Mouse (Mus musculus): ENCODE data around the gene Phb2. TPM values are rescaled to one million over a fixed set of nuclear protein-coding genes. Genes with fewer than 3 reads are reported as not detected.

The Phb2 gene
- polyA plus RNA-seq, 1 experiment from 2014 or later, result 353 TPM

GRCm38 (mm10) chr6:124740888-124741761 lies 29.0 kb downstream of the Phb2 start, which contains the start of gene Grcc10:
Gene Grcc10, minus strand, starts transcription at chr6:124741374.
- Histone ChIP-seq H3K36me3 (ENCODE audit: control insufficient read depth, insufficient read depth, low read length) (peaks cover 8% of the 10 kb centered on the region; the same call in 1 of the 2 replicates), H3K4me3 (ENCODE audit: low read depth, low read length) (peak within 1 kb of the TSS; percentile 56), H3K4me1 (ENCODE audit: control insufficient read depth, insufficient read depth, low read length) (peaks cover 26% of the 10 kb centered on the region), H3K4me2 (peak within 1 kb of the TSS; percentile 82), H3K9me3 (ENCODE audit: control insufficient read depth, low read length) (no peaks in the 10 kb centered on the region), H3K27ac (ENCODE audit: low read depth, low read length) (peak within 1 kb of the TSS; percentile 99), H3K27me3 (ENCODE audit: control insufficient read depth, insufficient read depth, low read length) (no peaks in the 10 kb centered on the region), H3K9ac (ENCODE audit: low read length) (peak within 1 kb of the TSS; percentile 96)
- DNase-seq (ENCODE audit: low spot score, missing footprints) (peak; percentile 98), ATAC-seq (ENCODE audit: low FRiP score) (peak; percentile 86)
- under 1% methylated on average over 41 of the region's 41 CpGs for WGBS

GRCm38 (mm10) chr6:124741842-124742241 lies 29.7 kb downstream of the Phb2 start:
- 69% methylated on average over 3 of the region's 3 CpGs for WGBS
- Histone ChIP-seq H3K27me3 (ENCODE audit: control insufficient read depth, insufficient read depth, low read length) (no peaks in the 10 kb centered on the region), H3K9me3 (ENCODE audit: control insufficient read depth, low read length) (no peaks in the 10 kb centered on the region), H3K36me3 (ENCODE audit: control insufficient read depth, insufficient read depth, low read length) (peaks cover 8% of the 10 kb centered on the region; the same call in 1 of the 2 replicates), H3K4me1 (ENCODE audit: control insufficient read depth, insufficient read depth, low read length) (peaks cover 33% of the 10 kb centered on the region), H3K9ac (ENCODE audit: low read length) (peak overlapping the region; percentile 96), H3K27ac (ENCODE audit: low read depth, low read length) (peak overlapping the region; percentile 99), H3K4me2 (peak overlapping the region; percentile 82), H3K4me3 (ENCODE audit: low read depth, low read length) (peak overlapping the region; percentile 56; the same call in 1 of the 2 replicates)
- ATAC-seq (ENCODE audit: low FRiP score), result no peak
- DNase-seq (ENCODE audit: low spot score, missing footprints), result peak; percentile 90

- no peak overlapping the region for H3K27ac ChIP-seq (ENCODE audit: low read depth, low read length)
- no peak for ATAC-seq (ENCODE audit: low FRiP score)
- peaks cover 33% of the 10 kb centered on the region for H3K4me1 ChIP-seq (ENCODE audit: control insufficient read depth, insufficient read depth, low read length)
Measured at GRCm38 (mm10) chr6:124742839-124743514, 30.8 kb downstream of the Phb2 start.

GRCm38 (mm10) chr6:124743647-124744046 lies 31.5 kb downstream of the Phb2 start:
- H3K9me3 ChIP-seq (ENCODE audit: control insufficient read depth, low read length), result no peaks in the 10 kb centered on the region
- no peak overlapping the region for H3K27ac ChIP-seq (ENCODE audit: low read depth, low read length)
- DNase-seq (ENCODE audit: low spot score, missing footprints) (no peak), ATAC-seq (ENCODE audit: low FRiP score) (no peak)
- no peak overlapping the region for H3K9ac ChIP-seq (ENCODE audit: low read length)
- no peak overlapping the region for H3K4me2 ChIP-seq
- H3K4me3 ChIP-seq (ENCODE audit: low read depth, low read length), result no peak overlapping the region
- H3K27me3 ChIP-seq (ENCODE audit: control insufficient read depth, insufficient read depth, low read length), result no peaks in the 10 kb centered on the region
- peaks cover 30% of the 10 kb centered on the region for H3K4me1 ChIP-seq (ENCODE audit: control insufficient read depth, insufficient read depth, low read length)
- peaks cover 15% of the 10 kb centered on the region for H3K36me3 ChIP-seq (ENCODE audit: control insufficient read depth, insufficient read depth, low read length)
- WGBS, result 88% methylated on average over 8 of the region's 8 CpGs

More at GRCm38 (mm10) chr6:124742839-124743514, 30.8 kb downstream of the Phb2 start:
- no peak overlapping the region for H3K4me3 ChIP-seq (ENCODE audit: low read depth, low read length)
- peaks cover 15% of the 10 kb centered on the region for H3K36me3 ChIP-seq (ENCODE audit: control insufficient read depth, insufficient read depth, low read length)
- 94% methylated on average over 15 of the region's 15 CpGs for WGBS
- no peak overlapping the region for H3K9ac ChIP-seq (ENCODE audit: low read length)
- no peak overlapping the region for H3K4me2 ChIP-seq
- no peaks in the 10 kb centered on the region for H3K27me3 ChIP-seq (ENCODE audit: control insufficient read depth, insufficient read depth, low read length)
- no peak for DNase-seq (ENCODE audit: low spot score, missing footprints)
- H3K9me3 ChIP-seq (ENCODE audit: control insufficient read depth, low read length), result no peaks in the 10 kb centered on the region

- H3K27ac ChIP-seq (ENCODE audit: low read depth, low read length), result peak overlapping the region; percentile 44; the same call in 1 of the 2 replicates
- WGBS, result 72% methylated on average over 26 of the region's 26 CpGs
- no peaks in the 10 kb centered on the region for H3K27me3 ChIP-seq (ENCODE audit: control insufficient read depth, insufficient read depth, low read length)
- DNase-seq (ENCODE audit: low spot score, missing footprints) (no peak), ATAC-seq (ENCODE audit: low FRiP score) (no peak; the same call in 1 of the 2 replicates)
- H3K9ac ChIP-seq (ENCODE audit: low read length), result peak overlapping the region; percentile 86
- peak overlapping the region; percentile 98 for H3K4me2 ChIP-seq
- peak overlapping the region; percentile 57; the same call in 1 of the 2 replicates for H3K4me3 ChIP-seq (ENCODE audit: low read depth, low read length)
- H3K4me1 ChIP-seq (ENCODE audit: control insufficient read depth, insufficient read depth, low read length), result peaks cover 26% of the 10 kb centered on the region
- H3K9me3 ChIP-seq (ENCODE audit: control insufficient read depth, low read length), result no peaks in the 10 kb centered on the region
- peaks cover 20% of the 10 kb centered on the region for H3K36me3 ChIP-seq (ENCODE audit: control insufficient read depth, insufficient read depth, low read length)
Measured at GRCm38 (mm10) chr6:124744755-124745321, 32.7 kb downstream of the Phb2 start.

GRCm38 (mm10) chr6:124745490-124746295 lies 33.6 kb downstream of the Phb2 start:
- H3K27ac ChIP-seq (ENCODE audit: low read depth, low read length), result peak overlapping the region; percentile 85
- ATAC-seq (ENCODE audit: low FRiP score), result peak; percentile 83
- WGBS, result under 1% methylated on average over 79 of the region's 85 CpGs
- peak overlapping the region; percentile 98 for H3K4me2 ChIP-seq
- no peaks in the 10 kb centered on the region for H3K9me3 ChIP-seq (ENCODE audit: control insufficient read depth, low read length)
- peak overlapping the region; percentile 57 for H3K4me3 ChIP-seq (ENCODE audit: low read depth, low read length)
- H3K27me3 ChIP-seq (ENCODE audit: control insufficient read depth, insufficient read depth, low read length), result no peaks in the 10 kb centered on the region
- DNase-seq (ENCODE audit: low spot score, missing footprints), result peak; percentile 99
- H3K9ac ChIP-seq (ENCODE audit: low read length), result peak overlapping the region; percentile 86
- H3K36me3 ChIP-seq (ENCODE audit: control insufficient read depth, insufficient read depth, low read length), result peaks cover 20% of the 10 kb centered on the region
- peaks cover 22% of the 10 kb centered on the region for H3K4me1 ChIP-seq (ENCODE audit: control insufficient read depth, insufficient read depth, low read length)

- Histone ChIP-seq H3K4me1 (ENCODE audit: control insufficient read depth, insufficient read depth, low read length) (peaks cover 22% of the 10 kb centered on the region), H3K27me3 (ENCODE audit: control insufficient read depth, insufficient read depth, low read length) (no peaks in the 10 kb centered on the region), H3K36me3 (ENCODE audit: control insufficient read depth, insufficient read depth, low read length) (peaks cover 20% of the 10 kb centered on the region), H3K9me3 (ENCODE audit: control insufficient read depth, low read length) (no peaks in the 10 kb centered on the region), H3K4me2 (peak overlapping the region; percentile 98), H3K27ac (ENCODE audit: low read depth, low read length) (peak overlapping the region; percentile 85), H3K4me3 (ENCODE audit: low read depth, low read length) (peak overlapping the region; percentile 57), H3K9ac (ENCODE audit: low read length) (peak overlapping the region; percentile 86)
- 20% methylated on average over 8 of the region's 8 CpGs for WGBS
- ATAC-seq (ENCODE audit: low FRiP score), result peak; percentile 6; the same call in 1 of the 2 replicates
- DNase-seq (ENCODE audit: low spot score, missing footprints), result no peak
Measured at GRCm38 (mm10) chr6:124746296-124746605, 34.1 kb downstream of the Phb2 start.

Data from midbrain, embryonic 11.5 days (tissue).